Mouse (Mus musculus): ENCODE measurements at regions not wholly inside any gene's neighbourhood (a gene's known extent, or its start where the extent isn't known, plus 50 kb on each side); places are given as distances from the start of the nearest gene placed in this dataset.

DNA sequence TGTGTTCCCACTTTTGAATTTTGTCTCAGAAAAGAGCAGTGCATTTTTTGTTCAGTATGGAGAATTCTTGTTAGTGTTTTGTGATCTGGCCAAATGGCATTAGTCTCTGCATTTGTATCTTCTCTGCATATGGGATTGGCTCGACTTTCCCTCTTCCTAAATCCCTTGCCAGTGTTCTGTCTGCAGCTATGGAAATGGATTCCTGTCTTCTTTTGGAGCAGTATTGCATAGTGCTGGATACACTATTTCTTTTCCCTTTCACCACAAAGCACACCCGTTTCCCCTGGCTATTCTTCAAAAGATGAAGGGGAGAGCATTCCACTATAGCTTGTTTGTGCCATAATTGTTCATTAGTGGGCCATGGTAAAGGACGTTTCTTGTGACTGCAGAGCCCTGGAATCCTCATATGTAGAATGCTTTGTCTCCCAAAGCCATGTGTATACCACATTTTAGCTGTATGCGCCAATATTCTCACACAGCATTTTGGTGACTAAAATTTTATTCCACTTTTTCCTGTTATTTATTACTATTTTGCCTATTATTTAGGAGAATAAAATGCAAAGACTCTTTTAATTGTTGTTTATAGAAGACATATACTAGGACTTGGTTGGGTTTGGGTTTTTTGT, 197.8 kb downstream of the Hs3st1 start:
- intact Hi-C loops (cut with DNase I): no loop called here
- no peak for DNase-seq (ENCODE audit: low spot score)

DNA sequence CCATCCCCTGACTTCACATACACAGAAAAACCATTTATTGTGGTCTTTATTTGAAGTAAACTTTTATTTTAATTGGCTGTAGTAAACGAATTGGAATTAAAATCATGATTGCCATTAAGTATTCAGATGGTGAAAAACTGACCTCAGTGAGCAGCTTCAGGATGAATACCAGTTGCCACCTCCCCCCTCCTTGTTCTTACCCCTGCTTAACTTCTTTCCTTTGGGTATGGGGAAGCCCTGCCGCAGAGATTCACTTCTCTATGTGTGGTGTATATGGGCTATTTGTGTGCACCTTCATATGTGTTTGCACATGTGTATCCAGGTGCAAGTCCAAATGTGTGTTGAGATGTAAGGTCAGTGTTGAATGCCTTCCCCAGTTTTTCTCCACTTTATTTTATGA, 218.2 kb downstream of the Hs3st1 start:
- DNase-seq (ENCODE audit: low spot score): no peak
- intact Hi-C loops (cut with DNase I): no loop called here

GRCm38 (mm10) chr5:39536351-39536750, 218.9 kb downstream of the Hs3st1 start:
- intact Hi-C loops (cut with DNase I): no loop called here
- no peak for DNase-seq (ENCODE audit: low spot score)

- DNase-seq (ENCODE audit: low spot score): no peak
These were observed 245.0 kb downstream of the Hs3st1 start for GRCm38 (mm10) chr5:39510246-39510645.

GRCm38 (mm10) chr5:39482756-39483155, 272.5 kb downstream of the Hs3st1 start:
- DNase-seq (ENCODE audit: low spot score): no peak
- intact Hi-C loops (cut with DNase I): no loop called here

More at GRCm38 (mm10) chr5:39510246-39510645, 245.0 kb downstream of the Hs3st1 start:
- intact Hi-C loops (cut with DNase I): no loop called here

GRCm38 (mm10) chr5:39458116-39458525, 297.2 kb downstream of the Hs3st1 start:
- intact Hi-C loops (cut with DNase I): no loop called here

DNA sequence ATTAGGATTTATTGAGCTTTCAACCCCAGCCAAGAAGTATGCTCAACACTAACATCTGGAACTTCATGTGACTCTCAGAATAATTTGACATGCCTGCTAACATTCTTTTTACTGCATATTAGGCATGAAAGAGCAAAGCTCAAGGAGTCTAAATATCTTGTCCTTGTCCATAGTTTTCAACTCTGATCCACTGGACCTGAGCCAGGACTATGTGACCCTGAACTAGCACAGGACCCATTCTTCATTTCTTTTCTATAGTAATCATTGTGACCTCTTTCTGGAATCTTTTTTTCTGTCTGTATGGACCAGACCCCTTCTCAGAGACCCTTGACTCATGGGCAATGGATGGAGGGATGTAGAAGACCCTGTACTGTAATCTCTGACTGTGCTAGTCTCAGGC, 301.6 kb downstream of the Hs3st1 start:
- intact Hi-C loops (cut with DNase I): no loop called here
- no peak for DNase-seq (ENCODE audit: low spot score)

More at GRCm38 (mm10) chr5:39458116-39458525, 297.2 kb downstream of the Hs3st1 start:
- DNase-seq (ENCODE audit: low spot score): no peak

DNA sequence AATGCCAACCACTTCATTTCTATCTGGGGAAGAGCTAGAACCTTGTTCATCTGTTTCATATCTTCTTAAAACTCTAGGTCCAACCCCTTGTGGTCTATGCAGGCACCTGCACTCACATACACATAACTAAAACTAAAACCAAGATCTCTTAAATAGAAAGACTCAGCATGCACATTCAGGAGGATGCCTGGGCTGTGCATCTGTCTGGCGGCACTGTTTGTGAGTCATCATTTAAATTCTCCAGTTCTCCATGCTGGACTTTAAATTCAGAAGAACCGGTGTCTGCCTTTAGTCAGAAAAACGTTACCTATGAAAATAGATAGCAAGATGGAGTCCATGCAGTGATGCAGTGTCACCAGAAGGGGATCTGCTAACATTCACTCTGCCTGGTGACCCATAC, 314.5 kb downstream of the Hs3st1 start:
- no peak for DNase-seq (ENCODE audit: low spot score)
- intact Hi-C loops (cut with DNase I): no loop called here

DNA sequence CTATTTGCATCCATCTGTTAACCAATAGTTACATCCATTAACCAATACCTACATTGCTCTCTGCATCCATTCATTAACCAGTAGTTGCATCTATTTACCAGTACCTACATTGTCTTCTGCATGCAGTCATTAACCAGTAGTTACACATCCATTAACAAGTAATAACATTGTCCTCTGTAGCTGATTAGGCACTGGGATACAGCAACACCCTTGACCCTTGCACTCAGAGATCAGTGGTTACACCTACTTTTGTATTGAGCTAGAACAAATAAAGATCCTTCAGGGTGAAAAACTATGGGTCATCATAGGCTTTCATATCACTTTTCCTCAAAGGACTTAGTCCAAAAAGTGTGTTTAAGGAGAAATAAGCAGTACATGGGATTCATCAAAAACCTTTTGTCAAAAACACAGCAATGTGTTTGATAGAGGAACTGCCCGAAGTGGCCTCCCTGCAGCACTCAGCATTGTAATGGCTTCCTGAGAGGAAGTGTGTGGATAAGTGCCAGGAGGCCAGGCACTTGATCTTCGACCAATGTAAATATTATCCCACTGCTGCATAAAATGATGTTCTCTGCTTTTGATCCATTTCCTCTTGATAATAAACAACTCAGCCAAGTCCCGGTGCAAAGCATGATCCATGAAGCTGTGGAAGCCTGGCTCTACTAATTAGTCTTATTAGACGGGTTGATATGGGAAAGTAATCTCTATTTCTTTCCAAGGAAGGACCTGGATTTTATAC, 317.6 kb downstream of the Hs3st1 start:
- peak; percentile 49 for DNase-seq (ENCODE audit: low spot score)
- intact Hi-C loops (cut with DNase I): loop anchor here (10.0 kb wide), 2 partner anchors 207 to 527 kb away; no protein-coding TSS in a partner anchor

DNA sequence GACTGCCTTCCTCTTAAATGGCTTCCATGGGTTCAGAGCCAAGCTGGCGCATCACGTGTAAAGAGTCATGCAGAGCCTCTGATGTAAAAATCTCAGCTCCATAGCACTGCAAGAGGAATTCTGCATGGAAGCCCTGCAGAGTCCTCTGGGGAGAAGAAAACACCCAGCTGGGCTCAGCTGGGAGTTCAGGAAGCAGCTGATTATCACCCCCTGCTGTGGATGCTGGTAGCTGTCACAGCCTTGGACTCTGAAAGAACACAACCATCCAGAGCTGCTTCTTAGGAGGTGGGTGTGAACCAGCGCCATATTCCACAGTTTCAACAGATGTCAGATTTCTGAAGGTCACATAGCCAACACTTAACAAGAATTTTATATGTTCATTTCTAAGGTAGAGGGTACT, 329.2 kb downstream of the Hs3st1 start:
- no peak for DNase-seq (ENCODE audit: low spot score)
- intact Hi-C loops (cut with DNase I): no loop called here

GRCm38 (mm10) chr5:39423720-39424119, 331.6 kb downstream of the Hs3st1 start:
- no peak for DNase-seq (ENCODE audit: low spot score)
- intact Hi-C loops (cut with DNase I): no loop called here

GRCm38 (mm10) chr5:39418795-39419194, 336.5 kb downstream of the Hs3st1 start:
- DNase-seq (ENCODE audit: low spot score): no peak
- intact Hi-C loops (cut with DNase I): no loop called here

DNA sequence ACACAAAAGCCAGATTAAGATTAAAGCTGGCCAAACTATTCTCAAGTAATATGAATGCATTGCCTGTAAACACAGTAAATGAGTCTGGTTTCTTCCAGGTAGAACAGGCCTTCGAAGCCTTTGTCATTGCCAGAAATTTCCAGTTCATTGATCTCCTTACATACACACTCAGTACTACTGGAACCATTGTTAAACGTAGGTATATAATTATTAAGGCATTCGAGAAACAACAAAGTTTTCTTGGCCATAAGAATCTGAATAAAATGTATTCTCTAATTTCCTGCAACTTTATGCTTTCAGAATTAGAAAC, 337.5 kb downstream of the Hs3st1 start:
- intact Hi-C loops (cut with DNase I): no loop called here
- DNase-seq (ENCODE audit: low spot score): no peak

GRCm38 (mm10) chr5:39417121-39417844, 338.0 kb downstream of the Hs3st1 start:
- intact Hi-C loops (cut with DNase I): no loop called here
- no peak for DNase-seq (ENCODE audit: low spot score)

DNA sequence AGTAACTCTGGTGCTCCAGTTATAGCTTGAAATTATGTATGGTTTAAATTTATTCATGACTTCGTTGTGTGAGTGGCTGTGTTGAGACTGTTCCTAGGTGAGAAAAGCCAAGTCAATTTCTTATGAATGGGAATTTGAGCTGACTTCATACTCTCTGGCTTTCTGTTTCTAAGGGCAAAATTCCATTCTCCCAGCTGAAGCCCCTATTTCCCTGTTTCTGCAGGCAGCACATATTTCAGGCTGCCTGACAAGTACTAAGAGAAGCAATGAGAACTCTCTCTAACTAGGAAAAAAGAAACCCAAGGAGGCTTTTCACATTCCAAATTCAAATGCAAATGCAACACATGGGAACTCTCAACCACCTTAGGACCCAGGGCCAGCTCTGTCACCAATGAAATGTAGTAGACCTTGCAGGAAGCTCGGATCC, 338.7 kb downstream of the Hs3st1 start:
- intact Hi-C loops (cut with DNase I): no loop called here
- DNase-seq (ENCODE audit: low spot score): no peak

- DNase-seq (ENCODE audit: low spot score): no peak
- intact Hi-C loops (cut with DNase I): no loop called here
These were observed 342.5 kb downstream of the Hs3st1 start for GRCm38 (mm10) chr5:39412756-39413155.

DNA sequence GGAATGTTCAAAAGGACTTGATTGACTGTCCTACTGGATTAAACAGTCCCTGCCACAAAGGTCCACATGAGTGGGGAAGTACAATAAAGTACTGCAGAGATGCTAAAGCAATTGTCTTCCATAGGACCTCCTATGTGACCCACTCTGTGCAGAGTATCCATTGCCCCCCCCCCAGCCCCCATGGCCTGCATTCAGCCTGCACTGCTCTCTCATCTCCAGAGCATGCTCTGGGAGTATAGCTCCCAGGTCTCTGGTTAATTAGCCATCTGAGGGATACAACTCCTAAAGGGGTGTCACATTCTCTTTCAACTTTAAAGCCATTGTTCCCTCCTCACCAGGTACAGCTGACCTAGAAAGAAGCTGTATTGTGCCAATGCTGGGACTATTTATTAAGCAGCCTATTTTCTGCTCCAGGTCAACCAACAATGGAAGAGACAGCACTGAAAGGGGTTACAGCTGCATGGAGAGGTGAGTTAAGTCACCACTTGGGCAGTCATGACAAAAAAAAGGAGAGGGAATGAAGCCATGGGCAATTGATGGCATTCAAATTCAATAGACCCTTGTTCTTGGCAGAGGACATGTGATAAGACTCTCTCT, 364.8 kb downstream of the Hs3st1 start:
- intact Hi-C loops (cut with DNase I): no loop called here
- DNase-seq (ENCODE audit: low spot score): no peak

DNA sequence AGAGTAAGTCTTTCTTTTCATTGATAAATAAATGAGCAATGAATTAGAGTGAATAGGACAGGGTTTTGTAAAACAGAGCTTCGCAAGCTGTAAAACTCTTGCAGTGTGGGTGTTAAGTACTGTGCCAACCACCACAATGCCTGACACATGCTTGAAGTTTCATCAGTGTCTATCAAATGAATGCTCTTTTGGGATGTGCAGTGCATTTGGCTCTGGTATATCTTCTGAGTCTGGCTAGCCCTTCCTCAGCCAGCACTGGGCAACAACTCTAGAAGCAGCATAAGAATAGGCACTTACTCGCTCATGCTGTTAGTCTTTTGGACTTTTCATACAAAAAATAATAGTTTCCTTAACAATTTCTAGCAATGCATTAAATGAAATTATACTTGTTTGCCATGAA, 370.9 kb downstream of the Hs3st1 start:
- DNase-seq (ENCODE audit: low spot score): no peak
- intact Hi-C loops (cut with DNase I): no loop called here

- intact Hi-C loops (cut with DNase I): no loop called here
- DNase-seq (ENCODE audit: low spot score): no peak
These were observed 381.1 kb downstream of the Hs3st1 start for GRCm38 (mm10) chr5:39374199-39374598.

DNA sequence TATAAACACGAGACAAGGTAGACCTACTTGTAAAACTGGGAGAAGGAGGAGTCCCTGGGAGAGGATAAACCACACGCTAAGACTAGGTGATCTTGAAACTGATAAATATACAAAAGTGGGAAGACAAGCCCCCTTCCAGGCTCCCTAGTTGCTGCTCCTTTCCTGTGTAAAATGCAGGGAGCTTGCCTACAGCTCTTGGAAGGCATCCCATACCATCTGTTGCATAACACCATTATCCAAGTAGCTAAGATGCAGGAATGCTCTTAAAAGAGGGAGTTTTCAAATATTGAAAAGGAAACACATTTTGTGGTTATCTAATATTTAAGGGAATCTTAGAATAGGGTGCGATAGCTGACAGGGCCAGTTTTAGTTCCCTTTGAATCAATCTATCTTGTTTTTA, 406.6 kb downstream of the Hs3st1 start:
- DNase-seq (ENCODE audit: low spot score): no peak
- intact Hi-C loops (cut with DNase I): no loop called here

- intact Hi-C loops (cut with DNase I): no loop called here
- no peak for DNase-seq (ENCODE audit: low spot score)
These were observed 408.3 kb downstream of the Hs3st1 start for GRCm38 (mm10) chr5:39347019-39347418.

Measured in heart, postnatal 25 days (tissue).